Mouse (Mus musculus) granulocyte monocyte progenitor cell, adult 5-6 weeks (primary cell): ENCODE results near the gene Ywhag. TPM values are rescaled to one million over a fixed set of nuclear protein-coding genes. Genes with fewer than 3 reads are reported as not detected.

Experiments used
- ATAC-seq: replicated peaks from 2 replicates; pipeline ENCODE4 v1.8.0; 2016; ENCODE audit warnings: mild to moderate bottlenecking, moderate TSS enrichment, inconsistent platforms; ENCODE audit not compliant: poor library complexity, severe bottlenecking
- total RNA-seq, 2 experiments: library from RNA; stranded (forward) in 1 of 2; stranded (reverse) in 1 of 2; fragments of 200-712, 200-1000 nt in 1 of 2; fragments of >200 nt in 1 of 2; fragmentation: Nextera tagmentation in 1 of 2; gene quantifications; 2 replicates each; pipeline ENCODE4 v1.2.3; 2014 to 2017

Gene Ywhag
- total RNA-seq, 2 experiments from 2014 or later: 97.2 to 107 TPM

DNA sequence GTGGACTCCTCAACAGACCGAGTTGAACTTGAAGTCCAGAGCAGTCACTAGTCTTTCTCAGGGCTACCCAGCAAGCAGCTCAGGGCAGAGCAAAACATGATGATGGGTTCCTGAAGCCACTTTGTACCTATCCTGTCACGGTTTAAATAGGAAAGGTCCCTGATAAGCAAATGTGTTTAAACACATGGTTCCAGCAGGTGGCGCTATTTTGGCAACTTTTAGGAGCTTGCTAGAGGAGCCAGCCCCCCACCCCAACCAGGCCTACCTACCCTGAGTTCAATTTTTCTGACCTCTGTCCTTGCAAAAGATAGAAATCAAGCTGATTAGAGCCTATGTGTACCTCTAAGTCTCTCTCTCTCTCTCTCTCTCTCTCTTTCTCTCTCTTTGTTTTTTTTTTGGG is 36.4 kb downstream of the Ywhag start:
- peak; percentile 65 for ATAC-seq

DNA sequence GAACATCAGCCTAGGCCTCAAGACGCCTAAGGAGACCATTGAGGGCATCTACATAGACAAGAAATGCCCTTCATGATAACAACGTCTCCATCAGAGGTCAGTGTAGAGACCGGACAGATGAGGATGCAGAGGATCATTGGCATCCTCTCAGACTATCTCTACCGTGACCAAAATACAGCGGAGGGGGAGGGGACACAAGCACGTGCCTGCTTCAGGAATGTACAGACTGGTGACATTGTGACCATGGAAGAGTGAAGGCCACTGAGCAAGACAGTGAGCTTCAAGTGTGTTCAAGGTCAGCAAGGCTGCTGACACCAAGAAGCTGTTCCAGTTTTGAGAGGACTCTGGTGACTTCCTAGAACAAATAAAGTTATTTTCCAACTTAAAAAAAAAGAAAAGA is 39.5 kb downstream of the Ywhag start:
- ATAC-seq: no peak

DNA sequence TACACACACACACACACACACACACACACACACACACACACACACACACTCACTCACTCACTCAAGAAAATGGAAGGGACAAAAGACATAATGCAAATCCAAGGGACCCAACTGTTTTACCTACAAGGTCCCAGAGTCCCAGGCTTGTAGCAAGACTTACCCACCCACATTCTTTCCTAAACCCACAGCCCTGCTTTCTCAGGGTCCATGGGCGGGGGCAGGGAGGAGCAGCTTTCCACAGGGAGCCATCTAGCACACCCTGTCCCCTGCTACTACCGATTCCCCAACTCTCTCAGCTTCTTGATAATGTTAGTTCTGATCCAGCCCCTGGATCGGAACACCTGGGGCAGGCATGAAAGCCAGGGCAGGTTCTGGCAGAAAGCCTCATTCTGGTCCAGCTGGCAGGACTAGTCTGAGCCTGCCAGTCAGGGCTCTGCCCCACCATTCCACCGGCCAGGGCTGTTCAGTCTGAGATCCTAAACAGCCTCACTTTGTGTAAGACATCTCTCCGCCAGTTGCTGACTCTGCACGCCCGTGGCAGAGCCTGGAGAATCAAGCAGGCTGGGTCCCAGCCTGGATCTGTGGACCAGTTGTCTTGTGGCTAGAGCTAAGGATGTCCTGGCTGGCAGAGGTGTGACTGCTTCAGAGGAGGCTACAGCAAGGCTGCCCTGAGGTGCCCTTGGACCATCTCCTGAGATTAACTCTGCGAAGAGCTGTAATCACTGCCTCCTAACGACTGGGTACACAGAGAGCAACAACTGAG is 41.6 kb downstream of the Ywhag start:
- no peak for ATAC-seq

DNA sequence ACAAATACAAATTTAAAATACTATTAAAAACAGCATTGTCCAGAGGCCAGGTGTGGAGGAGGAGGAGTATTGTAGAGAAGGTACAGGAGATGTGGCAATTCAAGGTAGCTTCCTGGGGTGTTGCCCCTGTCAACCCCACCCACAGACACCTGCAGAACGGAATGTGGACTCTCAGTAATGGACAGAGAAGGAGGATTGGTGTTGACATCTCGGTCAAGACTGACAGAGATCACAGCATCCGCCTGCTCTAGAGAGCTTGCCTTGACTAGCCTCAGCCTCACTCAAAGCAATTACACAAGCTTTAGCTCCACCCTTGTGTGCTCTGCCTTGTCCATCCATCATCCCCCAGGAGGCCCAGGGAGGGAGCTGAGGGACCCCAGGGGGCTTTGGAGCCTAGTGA is 43.5 kb downstream of the Ywhag start:
- no peak for ATAC-seq

DNA sequence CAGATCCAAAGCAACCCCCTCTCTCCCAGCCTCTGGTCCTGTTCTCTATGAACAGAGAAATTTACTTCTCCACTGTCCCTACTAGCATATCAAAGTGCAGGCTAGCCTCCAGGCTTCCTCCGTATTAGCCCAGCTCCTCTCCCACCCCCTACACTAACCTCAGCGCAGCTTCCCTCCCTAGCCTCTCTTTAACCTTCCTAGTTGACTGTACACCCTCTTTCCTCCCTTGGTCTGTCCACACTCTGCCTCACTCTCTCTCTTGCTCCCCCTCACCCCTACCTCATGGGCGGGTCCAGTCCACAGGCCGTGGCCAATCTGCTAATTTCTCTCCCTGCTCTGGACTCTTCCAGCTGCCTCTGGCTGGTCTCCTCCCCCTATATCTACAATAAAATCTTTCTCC is 44.1 kb downstream of the Ywhag start:
- ATAC-seq: no peak

DNA sequence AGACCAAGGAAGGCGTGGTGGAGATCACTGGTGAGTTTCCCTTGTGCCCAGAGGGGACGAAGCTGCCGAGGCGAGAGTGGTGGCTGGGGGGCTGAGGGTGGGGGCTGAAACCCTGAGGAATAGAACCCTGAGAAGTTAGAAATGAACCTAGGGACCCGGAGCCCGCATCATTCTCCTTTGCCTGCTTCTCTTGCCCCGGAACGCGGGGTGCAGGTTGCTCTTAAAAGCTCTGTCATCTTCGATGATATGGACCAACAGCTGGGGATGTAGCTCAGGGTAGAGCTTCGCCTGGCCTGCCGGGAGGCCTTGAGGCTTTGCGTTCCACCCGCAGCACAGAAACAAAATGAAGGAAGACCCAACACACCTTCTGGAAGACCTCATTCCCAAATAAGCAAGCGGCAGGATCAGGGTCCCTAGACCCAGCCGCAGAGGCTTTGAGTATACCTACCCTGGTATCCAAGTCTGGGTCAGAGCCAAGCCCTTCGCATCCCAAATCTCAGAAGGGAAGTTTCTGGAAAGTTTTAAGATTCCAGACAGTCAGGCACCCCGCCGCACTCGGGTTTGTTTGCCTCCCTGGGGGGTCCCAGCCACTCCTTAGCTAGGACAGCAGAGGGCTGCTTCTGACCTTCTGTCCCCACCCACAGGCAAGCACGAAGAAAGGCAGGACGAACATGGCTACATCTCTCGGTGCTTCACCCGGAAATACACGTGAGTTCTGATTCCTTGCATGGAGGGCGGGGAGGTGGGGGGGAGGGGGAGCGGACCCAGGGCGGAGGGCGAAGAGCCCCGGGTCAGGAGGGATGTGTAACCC is 45.8 kb downstream of the Ywhag start:
- ATAC-seq: no peak

DNA sequence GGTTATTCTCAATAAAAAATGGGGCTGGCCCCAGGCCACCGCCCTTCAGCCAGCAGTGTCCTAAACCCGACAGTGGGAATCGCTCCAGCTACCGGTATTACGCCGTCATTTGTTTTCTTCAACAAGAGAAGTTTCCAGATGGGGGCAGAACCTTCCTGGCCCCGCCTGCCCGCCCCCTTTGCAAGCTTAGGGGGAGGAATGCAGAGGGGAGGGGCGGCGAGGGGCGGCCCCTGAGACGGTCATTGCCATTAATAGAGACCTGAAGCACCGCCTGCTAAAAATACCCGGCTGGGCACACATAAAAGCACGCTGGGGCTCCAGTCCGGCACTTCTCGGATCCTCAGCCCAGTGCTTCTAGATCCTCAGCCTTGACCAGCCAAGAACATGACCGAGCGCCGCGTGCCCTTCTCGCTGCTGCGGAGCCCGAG is 46.7 kb downstream of the Ywhag start, which contains the start of gene Hspb1:
Gene Hspb1, plus strand, starts transcription at position 245 of the 428 bp plus-strand sequence.
- ATAC-seq: peak; percentile 60

DNA sequence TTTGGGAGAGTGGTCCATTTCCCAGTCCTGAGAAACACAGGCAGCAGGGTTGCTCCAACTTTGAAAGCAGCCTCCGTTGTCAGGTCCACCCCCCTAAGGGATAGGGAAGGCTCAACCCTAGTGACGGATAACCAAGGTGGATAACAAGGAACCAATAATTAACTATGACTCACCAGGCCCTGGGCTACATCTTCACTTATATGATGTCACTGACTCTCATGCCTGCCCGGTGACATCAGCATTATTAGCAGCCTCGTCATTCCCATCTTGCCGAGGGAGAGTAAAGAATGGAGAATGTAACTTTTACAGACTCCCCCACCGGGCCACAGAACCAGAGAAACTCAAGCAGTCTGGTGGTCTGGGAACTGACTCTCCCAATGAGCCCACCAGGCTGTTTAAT is 49.8 kb downstream of the Ywhag start:
- no peak for ATAC-seq

DNA sequence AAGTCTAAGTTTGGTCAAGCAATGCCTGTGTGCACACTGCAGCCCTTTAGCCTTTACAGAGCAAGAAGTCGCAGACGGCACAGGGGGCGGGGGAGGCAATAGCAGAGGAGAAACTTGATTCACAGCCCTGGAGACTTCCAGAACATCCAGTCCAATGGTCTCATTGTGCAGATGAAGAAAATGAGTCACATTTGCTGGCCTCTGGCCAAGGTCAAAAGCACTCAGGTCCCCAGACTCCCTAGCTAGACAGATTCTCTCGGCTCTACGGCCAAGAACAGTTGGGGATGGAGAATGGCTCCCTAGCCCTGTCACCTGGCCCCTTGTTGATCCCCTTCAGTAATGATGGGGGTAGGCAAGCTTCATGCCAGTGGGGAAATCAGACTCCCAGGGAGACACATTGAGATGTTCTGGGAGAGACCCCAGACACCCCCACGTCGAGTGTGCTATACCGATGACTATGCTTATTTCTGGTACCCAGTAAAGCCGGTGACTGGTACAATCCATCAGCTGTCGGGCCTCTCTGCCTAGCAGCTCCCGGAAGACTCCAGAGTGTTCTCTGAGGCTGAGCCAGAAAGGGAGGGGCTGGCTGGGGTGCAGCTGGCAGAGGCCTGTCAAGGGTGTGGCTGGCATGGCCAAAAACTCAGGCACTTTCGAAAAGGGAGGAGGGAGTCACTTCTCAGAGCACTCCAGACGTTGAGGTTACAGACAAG is 54.8 kb downstream of the Ywhag start:
- ATAC-seq: peak; percentile 80

DNA sequence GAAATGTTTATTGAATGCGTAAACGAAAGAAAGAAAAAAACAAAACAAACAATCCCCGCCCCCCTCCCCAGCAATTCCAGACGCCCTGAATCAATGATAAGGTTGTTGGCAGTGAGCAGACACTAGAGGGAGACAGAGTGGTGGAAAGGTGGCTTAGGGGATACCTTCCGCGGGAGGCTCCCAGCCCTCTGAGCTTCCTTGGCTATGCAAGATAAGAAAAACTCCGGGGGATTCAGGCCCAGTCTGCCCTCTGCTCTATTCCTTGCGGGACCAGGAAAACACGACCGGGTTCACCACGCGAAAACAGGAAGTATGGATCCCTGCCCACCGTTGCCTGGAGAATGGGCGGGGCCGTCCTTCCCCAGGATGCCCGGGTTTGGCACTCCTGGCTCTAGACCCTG is 56.6 kb downstream of the Ywhag start:
- ATAC-seq: peak; percentile 49

DNA sequence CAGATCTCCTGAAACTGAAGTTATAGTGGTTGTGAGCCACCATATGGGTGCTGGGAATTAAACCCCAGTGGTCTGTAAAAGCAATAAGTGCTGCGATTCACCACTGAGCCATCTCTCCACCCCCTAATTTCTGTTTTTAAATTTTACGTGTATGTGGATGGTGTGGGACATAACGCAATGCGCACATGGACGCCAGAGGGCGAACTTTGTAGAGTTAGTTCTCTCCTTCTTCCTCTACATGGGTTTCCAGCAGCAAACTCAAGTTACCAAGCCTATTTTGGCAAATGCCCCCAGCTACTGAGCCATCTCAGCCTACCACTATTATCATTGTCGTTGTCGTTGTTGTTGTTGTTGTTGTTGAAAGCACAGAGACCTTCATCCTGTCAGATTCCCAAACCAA is 57.2 kb downstream of the Ywhag start:
- ATAC-seq: peak; percentile 29; the same call in 1 of the 2 replicates

DNA sequence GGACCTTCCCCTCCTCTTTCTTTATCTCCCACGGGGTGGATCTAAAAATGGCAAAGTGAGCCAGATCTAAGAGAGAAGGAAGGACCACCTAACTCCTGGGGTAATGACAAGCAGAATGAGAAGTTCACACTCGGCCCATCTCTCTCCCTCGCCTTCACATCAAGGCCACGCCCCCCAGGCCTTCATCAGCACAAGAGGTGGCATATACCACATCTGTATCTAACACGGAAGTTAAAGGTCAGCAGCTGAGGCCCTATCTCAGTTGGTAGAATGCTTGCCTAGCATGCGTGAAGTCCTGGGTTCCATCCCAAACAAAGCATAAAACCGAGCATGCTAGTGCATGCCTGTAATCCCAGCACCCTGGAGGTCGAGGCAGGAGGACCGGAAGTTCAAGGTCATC is 60.7 kb downstream of the Ywhag start:
- ATAC-seq: no peak

DNA sequence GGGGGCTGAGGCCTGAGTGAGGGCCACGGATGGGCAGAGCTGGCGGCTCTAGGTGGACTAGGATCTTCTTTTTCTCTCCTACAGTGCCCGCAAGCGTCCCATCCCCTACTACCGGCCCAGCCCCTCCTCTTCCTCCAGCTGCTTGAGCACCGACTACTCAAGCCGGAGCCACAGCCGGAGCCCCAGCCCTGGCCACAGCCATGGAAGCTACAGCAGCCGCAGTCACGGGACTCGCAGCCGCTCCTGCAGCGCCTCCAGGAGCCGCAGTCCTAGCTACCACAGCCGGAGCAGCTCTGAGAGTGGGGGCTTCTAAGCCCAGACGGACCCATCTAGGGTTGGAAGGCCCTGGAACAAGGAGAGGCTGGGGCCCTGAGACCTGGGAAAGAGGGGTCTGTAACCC is 61.4 kb downstream of the Ywhag start:
- ATAC-seq: peak; percentile 52

DNA sequence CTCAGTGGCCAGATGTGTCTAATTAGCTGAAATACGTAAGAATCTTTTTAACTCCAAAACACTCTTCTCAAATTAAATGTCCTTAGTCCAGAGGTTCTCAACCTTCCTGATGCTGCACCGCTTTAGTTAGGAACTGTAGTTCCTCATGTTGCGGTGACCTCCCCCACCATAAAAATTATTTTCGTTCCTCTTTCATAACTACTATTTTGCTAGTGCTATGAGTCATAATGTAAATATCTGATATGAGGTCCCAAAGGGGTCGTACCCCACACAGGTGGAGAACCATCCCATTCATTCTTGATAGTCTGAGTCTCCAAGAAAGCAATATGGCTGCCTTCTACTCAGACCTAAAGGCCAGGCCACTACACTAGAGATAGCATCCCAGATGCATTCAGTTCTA is 63.9 kb downstream of the Ywhag start:
- peak; percentile 47 for ATAC-seq

DNA sequence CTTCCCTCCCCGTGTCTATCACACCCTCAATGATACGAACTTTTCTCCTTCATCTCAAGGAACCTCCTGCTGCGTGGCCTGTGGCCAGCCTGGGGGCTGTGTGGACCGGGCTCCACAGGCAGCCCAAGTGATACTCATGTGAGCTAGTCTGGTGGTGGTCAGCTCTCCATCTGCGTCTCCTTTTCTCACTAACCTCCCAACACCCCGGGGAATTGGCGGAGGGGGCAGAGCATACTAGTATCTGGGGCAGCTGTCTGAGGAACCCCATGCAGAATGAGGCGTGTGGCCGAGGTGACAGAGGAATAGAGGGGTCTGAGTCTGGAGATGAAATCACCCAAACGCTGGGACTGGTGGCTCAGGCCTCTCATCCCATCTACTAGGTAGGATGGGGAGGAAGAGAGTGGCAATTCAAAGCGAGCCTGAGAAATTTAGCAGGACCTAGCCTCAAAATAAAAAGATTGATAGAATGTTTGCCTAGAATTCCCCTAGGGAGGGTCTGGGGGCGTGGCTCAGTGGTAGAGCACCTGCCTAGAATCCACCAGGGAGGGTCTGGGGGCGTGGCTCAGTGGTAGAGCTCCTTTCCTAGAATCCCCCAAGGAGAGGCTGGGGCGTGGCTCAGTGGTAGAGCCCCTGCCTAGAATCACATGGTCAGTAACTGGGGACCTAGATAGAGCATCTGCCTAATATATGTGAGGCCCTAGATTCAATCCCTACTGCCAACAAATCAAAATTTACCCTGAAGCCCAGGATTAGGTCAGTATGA is 64.6 kb downstream of the Ywhag start:
- no peak for ATAC-seq

DNA sequence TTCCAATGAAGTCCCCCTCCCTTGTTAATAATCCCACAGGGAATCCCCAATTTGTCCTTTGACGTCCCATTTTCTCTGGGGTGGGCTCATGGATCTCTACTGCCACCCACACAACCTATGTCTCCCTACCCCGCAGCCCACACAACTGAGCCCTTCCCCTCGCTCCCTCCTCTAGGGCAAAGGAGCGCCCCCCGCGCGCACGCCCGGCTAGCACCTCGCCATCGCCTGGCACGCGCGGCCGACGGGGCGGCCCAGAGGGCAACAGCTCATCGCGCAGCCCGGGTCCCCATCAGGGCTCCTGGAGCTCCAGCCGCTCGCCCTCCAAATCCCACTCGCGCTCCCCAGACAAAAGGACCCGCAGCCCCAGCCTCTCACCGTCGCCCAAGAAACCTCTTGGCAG is 65.8 kb downstream of the Ywhag start:
- ATAC-seq: no peak

DNA sequence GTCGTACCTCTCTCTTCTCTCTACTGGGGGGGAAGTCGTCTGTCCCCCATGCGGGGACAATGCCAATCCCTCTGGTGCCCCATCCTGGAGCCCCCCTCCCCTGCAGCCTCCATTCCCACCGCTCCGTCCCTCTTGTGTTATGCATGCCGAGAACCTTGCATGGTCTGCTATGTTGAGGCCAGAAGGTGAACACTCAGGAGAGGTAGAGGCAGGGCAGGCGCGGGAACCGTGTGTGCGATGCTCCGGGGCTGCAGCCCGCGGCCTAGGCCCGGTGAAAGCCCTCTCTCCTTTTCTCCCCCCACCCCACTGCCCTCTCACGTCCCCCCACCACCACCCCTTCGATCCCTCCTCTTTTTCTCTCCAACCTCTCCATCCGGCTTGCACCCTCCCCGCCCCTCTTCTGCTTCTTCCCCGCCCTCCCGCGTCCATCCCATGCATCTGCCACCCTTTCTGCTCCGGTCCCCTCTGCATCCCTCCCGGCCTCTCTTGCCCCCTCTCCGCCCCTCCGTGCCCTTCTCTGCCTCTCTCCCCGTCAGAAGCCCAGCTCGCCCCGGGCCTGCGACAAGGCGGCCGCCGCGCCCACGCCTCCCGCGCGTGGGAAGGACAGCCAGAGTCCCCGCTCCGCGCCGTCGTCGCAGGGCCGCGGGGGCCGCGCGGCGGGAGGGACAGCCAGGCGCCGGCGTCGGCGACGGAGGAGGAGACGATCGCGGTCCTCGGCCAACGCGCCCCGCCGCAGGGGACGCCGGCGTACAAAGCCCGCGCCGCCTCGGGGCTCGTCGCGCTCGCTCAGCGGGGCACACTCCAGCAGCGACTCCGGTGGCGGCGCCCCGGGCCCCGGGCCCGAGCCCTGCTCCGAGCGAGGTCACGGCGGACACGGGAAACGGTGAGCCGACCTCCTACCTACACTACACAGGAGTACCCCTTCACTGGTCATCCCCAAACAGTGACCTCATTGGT is 66.5 kb downstream of the Ywhag start:
- no peak for ATAC-seq

DNA sequence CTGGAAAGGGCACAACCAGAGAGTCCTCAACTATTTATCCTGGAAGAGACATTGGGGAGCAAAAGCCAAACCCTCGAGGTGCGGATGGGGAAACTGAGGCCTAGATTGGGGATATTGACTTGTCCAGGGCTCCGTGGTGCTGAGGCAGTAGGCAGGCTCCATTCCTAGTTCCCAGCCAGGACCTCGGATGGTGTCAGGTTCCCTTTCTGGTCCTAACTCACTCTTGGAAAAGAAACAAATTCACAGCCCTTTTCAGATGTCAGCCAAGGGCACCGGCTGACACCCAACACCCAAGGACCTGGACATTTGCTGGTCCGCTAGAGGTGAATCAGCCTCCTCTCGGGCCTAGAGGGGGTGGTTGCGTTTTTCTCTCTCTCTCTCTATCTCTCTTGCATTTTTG is 67.8 kb downstream of the Ywhag start:
- ATAC-seq: peak; percentile 41
